Mouse (Mus musculus) CH12.LX (cell line): ENCODE measurements around the gene Chid1. TPM values are rescaled to one million over a fixed set of nuclear protein-coding genes. Genes with fewer than 3 reads are reported as not detected.

Source experiments
- DNase-seq: peaks from one replicate; pipeline ENCODE4 v3.0.0-alpha.2; 2013; ENCODE audit errors: extremely low read depth
- H3K27ac ChIP-seq: 2 replicates; pipeline ENCODE4 v1.5.1; 2012; ENCODE audit warnings: low read depth, mild to moderate bottlenecking, control low read depth, moderate library complexity; ENCODE audit not compliant: insufficient read depth
- H3K27me3 ChIP-seq: replicated peaks from 2 replicates; pipeline ENCODE3; 2012; ENCODE audit warnings: inconsistent platforms
- H3K36me3 ChIP-seq, 2 experiments: replicated peaks in 1 of 2; 2 replicates each; pipeline versions ENCODE3 to v1.6.1; 2012; ENCODE audit warnings: inconsistent platforms in 1 of 2, low read length in 1 of 2, mild to moderate bottlenecking in 1 of 2, mixed read lengths in 1 of 2, moderate library complexity in 1 of 2; ENCODE audit not compliant: control insufficient read depth in 1 of 2, insufficient read depth in 1 of 2
- H3K4me1 ChIP-seq, 2 experiments: 2 replicates each; pipeline ENCODE4 v1.6.1; 2012; ENCODE audit warnings: inconsistent platforms in 1 of 2, moderate library complexity in 1 of 2; ENCODE audit not compliant: insufficient read depth in 2 of 2, control insufficient read depth in 1 of 2
- H3K4me2 ChIP-seq: 2 replicates; pipeline ENCODE4 v1.6.1; 2012; ENCODE audit warnings: low read depth, mild to moderate bottlenecking, control low read depth; ENCODE audit not compliant: poor library complexity, insufficient read depth, severe bottlenecking
- H3K4me3 ChIP-seq, 3 experiments: fragments of 150-350 bp in 1 of 3; sonication (generic) in 1 of 3; replicated peaks in 1 of 3; 2 replicates each; pipeline versions ENCODE3 to v1.5.1; 2011 to 2012; ENCODE audit warnings: low read depth in 2 of 3, low read length in 2 of 3, mild to moderate bottlenecking in 2 of 3, moderate library complexity in 2 of 3, control low read depth in 1 of 3, improper control_type of control experiment in 1 of 3, inconsistent platforms in 1 of 3, mixed read lengths in 1 of 3; ENCODE audit not compliant: poor library complexity in 1 of 3
- H3K79me2 ChIP-seq: replicated peaks from 2 replicates; pipeline ENCODE4 v1.6.1; 2012; ENCODE audit warnings: mild to moderate bottlenecking, moderate library complexity; ENCODE audit not compliant: control insufficient read depth, poor library complexity, insufficient read depth, severe bottlenecking; ENCODE audit errors: extremely low read depth
- H3K9ac ChIP-seq: 2 replicates; pipeline ENCODE4 v1.6.1; 2012; ENCODE audit warnings: low read depth, mild to moderate bottlenecking, control low read depth, moderate library complexity; ENCODE audit not compliant: insufficient read depth
- H3K9me3 ChIP-seq: replicated peaks from 2 replicates; pipeline ENCODE3; 2012; ENCODE audit warnings: low read length, inconsistent platforms, mixed read lengths
- BHLHE40 ChIP-seq: IDR thresholded peaks from 2 replicates; pipeline ENCODE4 v1.6.1; 2011; ENCODE audit warnings: mild to moderate bottlenecking, low read depth, low read length, improper control_type of control experiment
- CHD2 ChIP-seq: IDR thresholded peaks from 2 replicates; pipeline ENCODE4 v1.6.1; 2011; ENCODE audit warnings: low read length, improper control_type of control experiment
- CTCF ChIP-seq, 2 experiments: IDR thresholded peaks in 1 of 2; conservative IDR thresholded peaks in 1 of 2; 2 replicates each; pipeline ENCODE4 v1.5.1; 2011 to 2012; ENCODE audit warnings: low read depth in 2 of 2, low read length in 2 of 2, improper control_type of control experiment in 1 of 2, inconsistent platforms in 1 of 2, mild to moderate bottlenecking in 1 of 2, moderate library complexity in 1 of 2
- ELF1 ChIP-seq: IDR thresholded peaks from 2 replicates; pipeline ENCODE4 v1.6.1; 2014; ENCODE audit warnings: low read depth, mild to moderate bottlenecking, inconsistent platforms, low read length, improper control_type of control experiment
- ETS1 ChIP-seq: conservative IDR thresholded peaks from 2 replicates; pipeline ENCODE4 v1.6.1; 2012; ENCODE audit warnings: low read depth, mild to moderate bottlenecking, inconsistent platforms, low read length, improper control_type of control experiment, moderate library complexity
- GABPA ChIP-seq: IDR thresholded peaks from 2 replicates; pipeline ENCODE4 v1.6.1; 2012; ENCODE audit warnings: low read depth, low read length, improper control_type of control experiment, inconsistent platforms; ENCODE audit not compliant: insufficient replicate concordance
- IRF4 ChIP-seq: IDR thresholded peaks from 2 replicates; pipeline ENCODE4 v1.6.1; 2014; ENCODE audit warnings: low read depth, mild to moderate bottlenecking, inconsistent platforms, low read length, improper control_type of control experiment
- JUND ChIP-seq: conservative IDR thresholded peaks from 2 replicates; pipeline ENCODE4 v1.6.1; 2011; ENCODE audit warnings: low read depth, low read length, improper control_type of control experiment
- KAT2A ChIP-seq: IDR thresholded peaks from 2 replicates; pipeline ENCODE4 v1.6.1; 2012; ENCODE audit warnings: low read length, improper control_type of control experiment, inconsistent platforms; ENCODE audit not compliant: insufficient replicate concordance
- MAFK ChIP-seq: IDR thresholded peaks from 2 replicates; pipeline ENCODE4 v1.6.1; 2011; ENCODE audit warnings: low read length, improper control_type of control experiment; ENCODE audit not compliant: insufficient replicate concordance
- MAX ChIP-seq: IDR thresholded peaks from 2 replicates; pipeline ENCODE4 v1.6.1; 2011; ENCODE audit warnings: low read length, improper control_type of control experiment
- MEF2A ChIP-seq: IDR thresholded peaks from 2 replicates; pipeline ENCODE4 v1.6.1; 2014; ENCODE audit warnings: low read depth, mild to moderate bottlenecking, inconsistent platforms, low read length, improper control_type of control experiment, borderline replicate concordance
- MXI1 ChIP-seq: IDR thresholded peaks from 2 replicates; pipeline ENCODE4 v1.6.1; 2011; ENCODE audit warnings: mild to moderate bottlenecking, low read depth, low read length, improper control_type of control experiment
- MYC ChIP-seq: IDR thresholded peaks from 2 replicates; pipeline ENCODE4 v1.6.1; 2011; ENCODE audit warnings: low read depth, mild to moderate bottlenecking, improper control_type of control experiment, low read length
- NELFE ChIP-seq: IDR thresholded peaks from 2 replicates; pipeline ENCODE4 v1.6.1; 2011; ENCODE audit warnings: low read depth, low read length, improper control_type of control experiment
- NRF1 ChIP-seq: IDR thresholded peaks from 2 replicates; pipeline ENCODE4 v1.6.1; 2014; ENCODE audit warnings: low read depth, mild to moderate bottlenecking, inconsistent platforms, low read length, improper control_type of control experiment, moderate library complexity
- PAX5 ChIP-seq: IDR thresholded peaks from 2 replicates; pipeline ENCODE4 v1.6.1; 2012; ENCODE audit warnings: low read length, inconsistent platforms, mixed read lengths
- POLR2AphosphoS2 ChIP-seq: IDR thresholded peaks from 2 replicates; pipeline ENCODE4 v1.6.1; 2011; ENCODE audit warnings: low read depth, low read length, improper control_type of control experiment
- SIN3A ChIP-seq: IDR thresholded peaks from 2 replicates; pipeline ENCODE4 v1.6.1; 2012; ENCODE audit warnings: low read length, improper control_type of control experiment, inconsistent platforms
- SMC3 ChIP-seq: IDR thresholded peaks from 2 replicates; pipeline ENCODE4 v1.6.1; 2011; ENCODE audit warnings: low read depth, low read length, improper control_type of control experiment
- TBP ChIP-seq: conservative IDR thresholded peaks from 2 replicates; pipeline ENCODE4 v1.6.1; 2011; ENCODE audit warnings: low read depth, low read length, improper control_type of control experiment
- ZKSCAN1 ChIP-seq: IDR thresholded peaks from 2 replicates; pipeline ENCODE4 v1.6.1; 2012; ENCODE audit warnings: low read depth, inconsistent platforms, low read length, improper control_type of control experiment, borderline replicate concordance
- dilution Hi-C: fragments of 300-500 bp; cut with MboI; formaldehyde crosslinking; loops from 2 replicates; pipeline ENCODE4 v1.14.3; 2020; ENCODE audit warnings: low sequenced_read_pairs; ENCODE audit not compliant: extremely low pct_unique_long_range_greater_than_20kb, extremely low pct_ligation_motif_present
- in situ Hi-C: fragments of 300-500 bp; cut with MboI; formaldehyde crosslinking; loops from 3 replicates; pipeline ENCODE4 v1.14.3; 2019; ENCODE audit warnings: low sequenced_read_pairs, low pct_ligation_motif_present, low pct_unique_long_range_greater_than_20kb, mixed read lengths
- polyA plus RNA-seq: library from polyadenylated mRNA; unstranded; fragments of >175 nt; gene quantifications from 2 replicates; pipeline ENCODE4 v1.2.1, GENCODE M21; 2012; ENCODE audit warnings: low read depth; ENCODE audit not compliant: insufficient read length
- total RNA-seq, 2 experiments: library from RNA; depleted of rRNA; stranded (reverse); fragments of 300-350 nt in 1 of 2; fragments of >200 nt in 1 of 2; gene quantifications; 2 replicates each; pipeline ENCODE4 v1.2.3; 2012 to 2014

Gene Chid1
- total and polyA plus RNA-seq, 3 experiments, result 27.0 to 50.5 (median 42.3) TPM

- Histone ChIP-seq H3K79me2 (peaks cover 22% of the 10 kb centered on the region), H3K27ac (no peak overlapping the region), H3K4me1 (peaks cover 16 to 48% of the 10 kb centered on the region in 2 experiments), H3K4me3 (peak overlapping the region; percentile 74 to 96 (median 89)), H3K9me3 (no peaks in the 10 kb centered on the region), H3K36me3 (peaks cover 10 to 20% of the 10 kb centered on the region in 2 experiments), H3K9ac (peak overlapping the region; percentile 25), H3K27me3 (peaks cover 9% of the 10 kb centered on the region), H3K4me2 (peak overlapping the region; percentile 53)
- dilution Hi-C loops, result no loop called here
- TF ChIP-seq IRF4 (no peak), BHLHE40 (peak; percentile 88), MAFK (no peak), ZKSCAN1 (no peak), GABPA (no peak), TBP (no peak), MYC (peak; percentile 96), ETS1 (no peak), KAT2A (no peak), ELF1 (0 out of 2 replicates have a peak, but pooled peaks have one; percentile 40), MAX (peak; percentile 88; the same call in 1 of the 2 replicates), NRF1 (no peak), POLR2AphosphoS2 (no peak), SIN3A (no peak; the same call in none of the 2 replicates), CTCF (conservative IDR thresholded peaks at IDR 0.05 in 1 of 2, IDR thresholded peaks at IDR 0.05 in 1 of 2; ENCODE audit: low read depth in 2 of 2, low read length in 2 of 2) (0 out of 4 replicates have a peak, but pooled peaks of 1 of the 2 experiments have one; percentile 6), NELFE (no peak), PAX5 (no peak), SMC3 (no peak), JUND (no peak), MXI1 (peak; percentile 80; the same call in 1 of the 2 replicates), CHD2 (peak; percentile 80; the same call in 1 of the 2 replicates), MEF2A (no peak)
- no peak for DNase-seq
- in situ Hi-C loops, result no loop called here
These were observed 63.3 kb downstream of the Chid1 start for GRCm38 (mm10) chr7:141476226-141476980.
